Mouse (Mus musculus): Measurements from ENCODE around the gene Ticam1.

The Ticam1 gene

DNA sequence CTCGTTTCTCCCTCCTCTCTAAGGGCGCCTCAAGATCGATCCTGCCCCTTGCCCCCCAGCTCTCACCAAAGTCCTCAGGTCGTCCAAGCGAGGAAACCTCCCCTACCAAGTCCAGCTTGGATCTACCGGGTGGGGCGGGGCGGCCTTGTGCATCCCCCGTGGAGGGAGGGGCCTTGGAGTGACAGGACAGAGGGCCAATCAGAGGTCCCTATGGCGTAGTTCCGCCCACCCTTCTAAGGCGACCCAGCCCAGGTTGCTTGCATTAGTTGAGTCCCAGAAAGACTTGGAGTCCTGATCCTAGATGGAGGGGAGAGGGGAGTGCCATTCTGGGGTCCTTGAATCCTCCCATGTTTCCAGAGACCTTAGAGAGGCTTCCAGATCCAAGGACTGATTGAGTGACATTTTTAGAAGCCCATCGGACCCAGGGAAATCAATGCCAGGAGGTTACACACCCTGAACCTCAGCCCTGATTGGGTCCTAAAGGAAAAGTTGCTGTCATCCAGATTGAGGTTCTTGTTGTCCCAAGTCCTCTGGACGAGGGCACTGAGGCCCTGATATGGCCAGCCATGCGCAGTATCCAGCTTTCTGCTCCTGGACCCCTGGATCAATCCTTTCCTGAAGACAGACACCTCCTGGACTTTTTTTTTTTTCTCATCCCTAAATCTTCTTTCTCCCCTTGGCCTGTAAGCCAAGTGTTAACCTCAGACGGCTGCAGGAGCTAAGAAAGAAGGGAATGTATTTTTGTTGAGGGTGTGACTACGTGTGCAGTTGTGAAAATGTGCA is 14.0 kb upstream of the Ticam1 start:
- peak; percentile 93 for DNase-seq (ENCODE audit: low read depth, low spot score)

DNA sequence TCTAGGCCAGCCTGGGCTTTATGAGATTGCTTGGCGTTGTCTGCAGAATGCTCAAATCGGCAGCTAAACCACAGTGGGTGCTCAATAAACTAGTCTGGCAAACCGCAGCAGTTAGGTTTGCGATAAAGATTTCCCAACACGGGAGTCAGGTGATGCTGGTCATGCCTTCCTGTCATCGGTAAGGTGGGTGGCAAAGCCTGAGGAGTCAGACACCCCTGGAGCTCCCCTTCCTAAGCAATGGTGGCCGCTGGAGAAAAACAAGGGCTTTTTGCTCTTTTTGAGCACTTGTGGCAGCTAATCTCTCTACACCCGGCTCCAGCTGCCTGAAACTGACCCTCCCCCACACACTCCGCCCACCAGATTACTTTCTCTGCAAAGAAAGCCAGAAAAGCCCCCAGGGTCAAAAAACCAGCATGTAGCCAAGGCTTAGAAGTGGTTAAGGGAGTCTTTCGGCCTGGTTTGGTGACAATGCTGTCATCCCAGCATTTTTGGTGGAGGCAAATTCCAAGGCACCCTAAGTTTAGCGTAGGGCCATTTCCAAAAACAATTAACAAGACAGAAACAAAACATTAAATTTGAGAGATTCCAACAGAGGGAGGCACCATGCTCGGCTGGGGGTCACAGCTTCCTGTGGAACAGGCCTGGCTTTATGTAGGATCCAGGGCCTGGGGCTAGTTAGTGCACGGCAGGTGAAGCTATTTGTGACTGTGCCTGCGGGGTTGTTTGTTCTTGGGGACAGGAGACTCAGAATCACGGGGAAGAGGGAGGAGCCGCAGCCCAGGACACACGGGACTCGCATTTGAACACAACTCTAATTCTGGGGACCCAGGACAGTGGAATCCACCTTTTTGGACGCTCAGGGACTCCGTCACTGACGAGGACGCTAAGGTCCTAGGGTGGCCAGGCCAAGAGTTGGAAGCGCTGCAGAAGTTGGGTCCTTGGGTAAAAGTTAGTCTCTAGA is 13.1 kb upstream of the Ticam1 start:
- DNase-seq (ENCODE audit: low read depth, low spot score): peak; percentile 66

DNA sequence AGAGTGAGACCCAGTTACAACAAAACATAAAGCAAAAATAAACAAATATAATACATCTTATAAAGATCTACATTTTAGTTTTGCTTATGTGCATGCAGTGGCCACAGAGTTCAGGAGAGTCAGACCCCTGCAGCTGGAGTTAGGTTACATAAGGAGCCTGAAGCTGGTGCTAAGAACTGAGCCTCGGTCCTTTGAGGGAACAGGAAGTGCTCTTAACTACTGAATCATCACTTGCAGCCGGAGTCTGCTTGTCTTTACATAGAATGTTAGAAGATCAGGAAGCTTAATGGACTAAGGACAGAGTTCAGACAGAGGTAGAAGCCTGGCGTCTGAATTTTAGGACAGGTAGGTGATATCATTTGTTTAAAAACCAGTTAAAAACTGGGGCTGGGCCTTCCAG is 12.3 kb upstream of the Ticam1 start:
- no peak for DNase-seq (ENCODE audit: low read depth, low spot score)

DNA sequence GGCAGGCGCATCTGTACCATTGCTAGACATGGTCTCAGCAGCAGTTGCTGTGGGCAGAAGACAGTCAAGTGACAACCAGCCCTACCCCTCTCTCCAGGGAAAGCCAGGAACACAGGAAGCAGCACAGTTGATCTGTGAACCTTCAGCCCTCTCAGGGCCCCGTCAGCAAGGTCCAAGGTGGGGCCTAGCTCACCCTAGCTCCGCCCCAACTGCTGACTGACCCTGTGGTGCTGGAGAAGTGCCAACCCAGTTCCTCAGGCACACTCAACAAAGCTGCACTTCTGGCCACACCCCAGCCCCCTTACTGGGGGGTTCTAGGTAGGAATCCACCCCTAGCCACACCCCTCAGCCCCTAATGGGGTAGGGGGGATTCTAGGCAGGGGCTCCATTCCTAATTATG is 11.2 kb upstream of the Ticam1 start:
- DNase-seq (ENCODE audit: low read depth, low spot score): no peak

DNA sequence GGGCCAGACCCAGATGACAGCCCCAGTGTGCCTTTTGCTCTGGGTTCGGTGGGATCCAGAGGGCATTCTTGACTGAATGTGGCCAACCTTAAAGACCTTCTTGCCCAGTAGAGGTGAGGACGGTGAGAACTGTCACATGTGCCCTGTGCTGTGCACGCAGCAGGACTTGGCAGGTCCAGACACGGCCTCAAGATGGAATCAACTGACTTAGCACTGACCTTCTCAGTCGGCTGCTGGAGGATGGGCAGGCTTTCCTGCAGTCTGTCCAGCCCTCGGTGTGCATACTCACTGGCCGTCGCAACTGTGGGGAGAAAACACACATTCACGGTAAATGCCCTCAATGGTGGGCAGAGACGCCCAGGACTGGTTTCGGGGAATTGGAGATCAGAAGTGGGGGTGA is 9.4 kb upstream of the Ticam1 start:
- no peak for DNase-seq (ENCODE audit: low read depth, low spot score)

DNA sequence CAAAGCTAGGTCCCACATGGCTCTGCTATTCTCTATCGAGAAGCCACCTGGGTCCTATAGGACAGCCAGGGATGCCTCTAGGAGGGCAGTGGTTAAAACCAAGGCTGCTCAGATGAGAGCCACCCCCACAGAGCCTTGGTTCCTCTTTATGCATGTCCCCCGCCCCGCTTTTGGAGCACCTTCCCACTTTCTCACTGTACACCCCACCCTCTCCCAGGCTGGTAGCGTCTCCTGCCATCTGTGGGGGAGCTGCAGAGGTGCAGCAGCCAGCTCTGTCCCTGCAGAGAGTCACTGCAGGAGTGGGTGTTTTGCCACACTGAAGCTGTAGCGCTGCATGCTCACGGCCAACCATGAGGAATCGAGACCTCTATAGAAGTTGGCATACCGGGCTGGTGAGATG is 6.7 kb upstream of the Ticam1 start:
- DNase-seq (ENCODE audit: low read depth, low spot score): no peak

DNA sequence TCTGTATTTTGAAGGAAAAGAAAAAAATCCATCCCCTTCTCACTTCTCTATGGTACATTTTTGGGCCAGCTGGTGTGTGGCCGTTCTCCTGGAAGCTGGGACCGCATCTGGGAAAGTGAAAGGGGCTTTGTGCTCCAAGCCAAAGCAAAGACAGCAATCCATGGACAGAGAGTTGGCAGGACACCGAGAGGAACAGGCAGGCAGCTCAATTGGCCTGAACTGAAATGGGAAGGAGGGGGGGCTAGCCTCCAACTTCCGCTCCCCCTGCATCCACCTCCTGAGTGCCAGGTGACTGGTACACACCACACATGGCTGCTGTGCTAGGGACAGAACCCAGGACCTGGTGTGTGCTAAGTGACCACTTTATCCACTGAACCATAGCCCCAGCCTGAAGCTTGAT is 6.2 kb upstream of the Ticam1 start:
- DNase-seq (ENCODE audit: low read depth, low spot score): no peak

DNA sequence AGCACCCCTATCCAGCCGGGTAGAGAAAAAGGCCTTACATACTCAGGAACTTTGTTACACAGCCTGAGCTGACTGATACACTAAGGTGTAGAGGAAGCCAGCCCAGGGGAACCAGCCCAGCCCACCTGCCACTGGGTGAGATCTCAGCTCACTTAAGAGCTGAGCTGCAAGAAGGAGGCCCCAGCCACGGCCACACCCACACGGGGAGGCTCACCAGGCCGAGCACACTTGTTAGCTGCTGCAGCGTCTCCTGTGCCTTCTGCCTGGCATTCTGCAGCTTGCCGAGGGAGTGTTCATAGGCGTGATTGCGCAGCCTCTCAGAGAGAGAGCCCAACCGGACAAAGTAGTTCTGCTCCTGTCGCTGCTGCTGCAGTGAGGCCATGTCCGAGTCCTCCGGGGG is 4.6 kb upstream of the Ticam1 start:
- no peak for DNase-seq (ENCODE audit: low read depth, low spot score)

DNA sequence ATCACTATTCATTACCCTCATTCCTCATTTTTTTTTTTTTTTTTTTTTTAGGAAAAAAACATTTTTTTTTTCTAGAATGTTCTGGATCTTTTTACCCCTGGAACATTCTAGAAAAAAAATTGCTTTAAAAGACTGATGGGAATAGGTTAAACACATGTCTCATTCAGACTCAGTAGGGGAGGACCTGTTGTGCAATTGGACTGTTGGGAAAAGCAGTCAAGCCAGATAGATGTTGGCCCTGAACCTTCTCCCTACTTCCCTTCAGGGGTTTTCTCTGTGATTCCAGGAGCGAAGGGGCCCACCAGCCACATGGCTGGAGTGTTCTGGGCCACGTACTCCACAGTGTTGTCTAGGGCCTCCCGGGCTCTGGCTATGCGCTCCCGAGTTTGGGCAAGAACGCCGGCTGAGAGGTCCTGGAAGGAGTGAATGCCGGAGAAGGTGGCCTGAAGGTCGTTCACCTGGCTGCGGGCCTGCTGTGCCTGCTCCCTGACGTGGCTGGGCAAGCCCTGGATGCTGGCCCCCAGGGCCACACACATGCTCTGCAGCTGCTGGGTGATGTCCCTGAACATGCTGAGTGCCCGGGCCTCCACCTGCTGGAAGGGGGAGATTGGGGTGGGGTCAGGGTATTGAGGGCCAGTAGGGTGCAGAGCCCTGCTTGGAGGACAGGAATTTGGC is 3.0 kb upstream of the Ticam1 start:
- no peak for DNase-seq (ENCODE audit: low read depth, low spot score)

DNA sequence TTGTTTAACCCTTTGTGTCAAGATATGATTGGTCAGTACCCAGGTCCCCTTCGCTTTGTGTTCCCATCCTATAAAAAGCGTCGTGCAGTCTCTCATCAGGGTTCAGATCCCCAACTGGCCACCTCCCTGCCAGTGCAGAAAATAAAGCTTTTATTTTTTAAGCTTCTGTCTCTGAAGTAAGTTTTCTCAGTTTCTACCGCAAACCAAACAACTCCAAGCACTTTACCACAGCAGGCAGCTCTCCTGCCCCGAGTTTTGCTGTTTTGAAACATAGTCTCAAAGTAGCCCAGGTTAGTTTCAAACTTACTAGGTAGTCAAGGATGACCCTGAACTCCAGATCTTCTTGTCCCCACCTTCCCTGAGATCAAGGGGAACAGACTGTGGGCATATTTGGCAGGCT is 1.8 kb upstream of the Ticam1 start:
- no peak for DNase-seq (ENCODE audit: low read depth, low spot score)

DNA sequence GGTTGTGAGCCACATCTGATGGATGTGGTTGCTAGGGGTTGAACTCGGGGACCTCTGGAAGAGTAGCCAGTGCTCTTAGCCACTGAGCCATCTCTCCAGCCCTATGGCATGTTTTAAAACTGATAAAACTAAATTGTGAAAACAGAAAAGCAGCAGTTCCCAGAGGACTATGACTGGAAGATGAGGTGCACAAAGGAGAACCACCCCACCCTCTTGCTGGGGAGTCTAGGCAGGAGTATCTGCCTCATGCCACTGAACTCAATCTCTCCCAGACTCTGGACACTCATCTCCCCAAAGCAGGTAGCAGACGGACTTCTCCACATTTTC is 944 bp upstream of the Ticam1 start:
- DNase-seq (ENCODE audit: low read depth, low spot score): no peak

DNA sequence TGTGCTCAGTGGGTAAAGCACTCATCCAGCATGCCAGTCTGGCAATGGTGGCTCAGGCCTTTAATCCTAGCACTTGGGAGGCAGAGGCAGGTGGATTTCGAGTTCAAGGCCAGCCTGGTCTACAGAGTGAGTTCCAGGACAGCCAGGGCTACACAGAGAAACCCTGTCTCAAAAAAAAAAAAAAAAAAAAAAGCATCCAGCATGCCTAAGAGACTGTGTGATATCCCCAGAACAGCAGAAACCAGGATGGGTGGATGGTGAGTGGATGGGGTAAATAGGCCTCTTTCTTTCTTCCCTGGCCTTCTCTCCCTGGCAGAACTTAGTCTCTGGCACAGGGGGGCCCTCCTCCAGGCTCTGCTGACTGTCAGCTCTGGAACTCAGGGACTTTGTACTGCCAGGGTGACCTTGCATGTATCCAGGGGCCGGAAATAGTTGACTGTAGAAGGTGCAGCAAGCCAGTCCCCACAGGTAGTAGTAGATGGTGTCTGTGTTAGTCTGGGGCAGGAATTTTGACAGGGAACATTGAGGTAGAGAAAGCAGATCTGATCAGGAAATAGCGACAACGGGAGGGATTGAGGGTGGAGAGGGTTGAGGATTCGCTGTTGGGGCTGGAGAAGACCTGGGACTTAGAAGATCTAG is 625 bp downstream of the Ticam1 start:
- no peak for DNase-seq (ENCODE audit: low read depth, low spot score)

DNA sequence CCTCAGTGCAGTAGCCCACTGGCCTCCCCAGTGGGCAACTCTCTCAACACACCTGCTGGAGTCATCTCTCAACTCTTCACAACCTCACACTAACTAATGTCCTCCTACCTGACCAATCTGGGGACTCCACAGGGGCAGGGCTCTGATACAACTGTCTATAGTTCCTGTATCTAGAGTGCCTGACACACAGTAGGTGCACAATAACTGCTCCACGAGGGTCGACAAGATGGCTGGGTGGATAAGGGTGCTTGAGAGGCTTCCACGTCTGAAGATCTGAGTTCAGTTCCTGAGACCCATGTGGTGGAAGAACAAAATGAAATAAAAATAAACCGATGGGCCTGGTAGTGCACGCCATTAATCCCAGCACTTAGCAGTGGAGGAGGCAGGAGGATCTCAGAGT is 2.6 kb downstream of the Ticam1 start:
- no peak for DNase-seq (ENCODE audit: low read depth, low spot score)

DNA sequence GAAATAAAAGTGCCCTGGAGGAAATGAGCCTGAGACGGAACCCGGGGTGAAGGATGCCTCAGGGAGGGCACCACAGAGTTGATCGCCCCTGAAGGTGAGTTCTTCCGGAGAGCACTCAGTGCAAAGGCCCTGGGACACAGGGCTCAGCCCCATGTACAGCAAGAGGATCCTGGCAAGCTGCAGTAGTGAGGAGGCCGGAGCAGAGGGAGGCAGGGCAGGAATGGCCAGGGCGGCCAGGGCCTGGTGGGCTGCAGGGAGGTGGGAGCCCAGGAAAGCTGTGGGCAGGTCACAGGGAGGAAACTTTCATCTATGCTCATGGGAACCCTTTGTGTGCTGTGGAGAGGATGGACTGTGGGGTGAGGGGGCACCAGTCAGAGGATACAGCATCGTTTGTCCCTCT is 3.1 kb downstream of the Ticam1 start:
- DNase-seq (ENCODE audit: low read depth, low spot score): no peak

DNA sequence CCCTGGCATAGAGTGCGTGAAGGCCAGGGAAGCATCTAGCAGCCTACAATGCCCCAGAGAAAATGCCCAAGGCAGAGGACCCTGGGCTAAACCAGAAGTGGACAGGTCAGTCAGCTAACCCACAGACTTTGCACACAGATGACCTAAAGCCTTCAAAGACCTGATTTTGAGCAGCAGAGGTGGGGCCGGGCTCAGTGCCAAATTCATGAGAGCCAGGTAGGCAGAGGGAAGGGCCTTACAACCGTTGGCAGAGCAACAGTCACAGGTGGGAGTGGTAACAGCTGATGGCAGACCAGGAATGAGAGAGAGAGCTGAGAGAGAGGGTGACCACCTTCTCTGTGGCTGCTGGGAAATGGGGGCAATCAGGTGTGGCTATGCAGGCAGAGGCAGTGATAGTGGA is 3.9 kb downstream of the Ticam1 start:
- no peak for DNase-seq (ENCODE audit: low read depth, low spot score)

DNA sequence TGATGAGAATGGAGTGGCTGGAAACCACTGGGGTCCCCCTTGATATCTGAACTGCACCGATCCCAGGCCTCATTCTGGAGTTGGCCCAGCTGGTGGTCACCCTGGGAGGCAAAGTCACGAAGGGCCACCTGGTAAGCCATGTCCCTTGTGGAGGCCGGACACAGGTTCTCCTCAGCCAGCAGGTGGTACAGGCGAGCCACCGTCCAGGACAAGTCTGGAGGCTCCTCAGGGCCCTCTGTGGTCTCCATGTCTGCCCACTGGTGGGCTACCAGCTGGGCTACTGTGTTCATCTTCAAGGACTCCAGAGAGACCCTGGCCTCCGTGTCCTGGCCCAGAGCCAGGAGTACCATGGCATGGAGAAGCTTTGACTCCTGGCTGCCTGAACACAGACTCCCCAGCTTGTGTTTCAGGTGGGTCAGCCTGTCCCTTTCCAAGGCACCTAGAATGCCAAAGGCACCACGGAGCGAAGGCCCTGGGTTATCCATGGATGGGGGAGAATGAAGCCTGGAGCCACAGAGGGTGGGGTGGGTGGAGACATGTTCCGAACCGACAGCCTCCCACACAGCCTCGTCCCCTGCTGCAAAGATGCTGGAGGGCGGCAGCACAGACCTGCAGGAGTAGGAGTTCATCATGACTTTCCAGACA is 4.9 kb downstream of the Ticam1 start:
- DNase-seq (ENCODE audit: low read depth, low spot score): no peak

DNA sequence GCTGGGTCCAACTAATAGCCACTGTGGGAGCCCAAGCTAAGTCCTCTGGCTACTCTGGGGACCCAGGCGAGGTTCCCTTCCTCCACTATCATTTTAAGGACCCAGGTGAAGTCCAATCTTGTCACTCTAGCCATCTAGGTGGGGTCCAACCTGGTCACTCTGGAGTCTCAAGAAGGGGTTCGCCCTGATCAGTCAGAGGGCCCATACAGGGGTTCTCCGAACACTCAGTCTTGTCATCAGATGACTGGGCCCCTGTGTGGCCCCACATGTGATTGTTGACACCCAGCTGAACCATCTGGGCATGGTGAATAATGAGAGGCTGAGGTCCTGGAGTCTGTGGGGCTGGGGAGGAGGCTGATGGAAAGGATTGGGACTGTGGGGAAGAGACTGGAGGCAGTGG is 6.8 kb downstream of the Ticam1 start:
- no peak for DNase-seq (ENCODE audit: low read depth, low spot score)

DNA sequence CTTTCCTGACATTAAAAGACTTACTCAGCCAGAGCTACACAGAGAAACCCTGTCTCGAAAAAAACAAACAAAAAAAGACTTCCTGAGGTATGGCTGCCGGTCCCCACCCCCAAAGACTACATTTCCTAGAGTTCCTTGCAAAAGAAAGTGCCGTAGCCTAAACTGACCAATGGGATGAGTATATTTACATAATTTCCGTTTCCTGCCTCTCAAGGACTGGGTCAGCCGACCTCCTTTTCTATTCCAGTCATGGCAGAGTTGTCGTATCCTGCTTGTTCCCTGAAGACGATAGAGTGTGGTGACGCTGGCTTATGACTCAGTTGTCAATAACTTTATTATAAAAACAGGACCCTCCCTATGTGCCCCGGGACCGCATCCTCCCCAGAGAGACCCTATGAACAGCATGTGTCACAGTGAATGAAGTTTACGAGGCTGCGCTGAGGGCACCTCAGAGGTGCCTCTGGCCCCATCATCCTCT is 7.4 kb downstream of the Ticam1 start:
- peak; percentile 86 for DNase-seq (ENCODE audit: low read depth, low spot score)

DNA sequence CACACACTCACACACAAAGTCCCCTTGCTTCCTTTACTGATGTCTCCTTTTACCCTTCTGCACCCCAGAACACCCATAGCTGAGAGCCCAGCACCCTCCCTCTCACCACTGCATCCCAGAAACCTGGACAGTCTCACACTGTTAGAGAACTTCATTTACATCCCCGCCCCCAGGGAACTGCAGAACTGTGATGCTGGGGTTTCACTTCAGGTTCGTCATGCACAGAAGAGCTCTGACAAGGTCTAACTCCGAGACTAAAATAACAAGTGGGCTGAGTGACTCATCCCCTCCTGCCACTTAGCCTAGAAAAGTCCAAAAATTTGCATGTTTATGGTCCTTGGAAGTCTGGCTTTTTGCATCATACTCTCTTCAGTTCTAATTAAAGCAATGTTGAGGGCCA is 10.3 kb downstream of the Ticam1 start:
- DNase-seq (ENCODE audit: low read depth, low spot score): no peak

DNA sequence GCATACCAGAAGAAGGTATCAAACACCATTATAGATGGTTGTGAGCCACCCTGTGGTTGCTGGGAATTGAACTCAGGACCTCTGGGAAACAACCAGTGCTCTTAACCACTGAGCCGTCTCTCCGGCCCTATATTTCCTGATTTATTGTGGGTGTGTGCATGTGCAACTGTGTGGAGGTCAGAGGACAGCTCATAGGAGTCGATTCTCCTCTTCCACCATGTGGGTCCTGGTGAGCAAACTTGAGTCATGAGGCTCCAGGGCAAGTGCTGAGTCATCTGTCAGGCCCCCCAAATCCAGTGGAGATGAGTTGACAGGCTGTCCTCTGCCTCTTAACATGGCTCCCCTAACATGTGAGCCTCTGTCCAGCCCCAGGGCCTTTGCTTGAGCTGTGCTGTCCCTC is 10.7 kb downstream of the Ticam1 start:
- no peak for DNase-seq (ENCODE audit: low read depth, low spot score)

DNA sequence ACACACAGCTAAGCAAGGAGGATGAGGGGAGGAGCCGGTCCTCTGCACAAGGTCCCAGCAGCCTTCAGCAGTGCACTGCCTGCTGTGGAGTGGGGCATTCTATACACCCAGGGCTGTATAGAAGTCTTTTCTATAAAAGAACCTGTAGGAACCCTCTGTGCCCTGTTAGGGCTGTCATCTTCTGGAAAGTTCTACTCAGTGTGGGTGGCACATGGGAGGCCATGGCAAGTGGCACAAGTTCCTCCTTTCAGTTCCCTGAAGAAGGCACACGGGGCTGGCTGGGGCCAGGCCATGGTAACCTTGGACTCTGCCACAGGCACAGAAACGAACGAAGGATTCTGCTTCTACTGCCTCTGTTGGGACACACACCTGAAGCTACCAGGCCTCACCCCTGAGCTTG is 11.6 kb downstream of the Ticam1 start:
- no peak for DNase-seq (ENCODE audit: low read depth, low spot score)

Data from CD4-positive, CD25-positive, alpha-beta regulatory T cell, adult 2 months (primary cell).